Mouse (Mus musculus) liver, embryonic 16.5 days (tissue): ENCODE data around the gene Olfr601. TPM values are rescaled to one million over a fixed set of nuclear protein-coding genes. Genes with fewer than 3 reads are reported as not detected.
"Not testable (repeated sequence)": the region's sequence is repeated elsewhere in the genome, so short reads cannot be mapped to it uniquely, and the experiment has no call there.

Source experiments
- ATAC-seq: fragments of 200-750 bp; cut with Nextera tagmentation; 2 replicates; pipeline ENCODE4 v1.8.0; 2017; ENCODE audit warnings: low read depth, mild to moderate bottlenecking, moderate number of reproducible peaks, moderate library complexity
- H3K27ac ChIP-seq: fragments of 300-500 bp; sonication (generic); 2 replicates; pipeline ENCODE4 v1.5.1; 2014; ENCODE audit warnings: mild to moderate bottlenecking, low read length
- H3K27me3 ChIP-seq: fragments of 300-500 bp; sonication (generic); 2 replicates; pipeline ENCODE4 v1.6.1; 2014; ENCODE audit warnings: low read depth, low read length, mixed read lengths; ENCODE audit not compliant: control insufficient read depth, insufficient read depth
- H3K36me3 ChIP-seq: fragments of 300-500 bp; sonication (generic); 2 replicates; pipeline ENCODE4 v1.6.1; 2014; ENCODE audit warnings: mild to moderate bottlenecking; ENCODE audit not compliant: control insufficient read depth, insufficient read depth
- H3K4me1 ChIP-seq: fragments of 300-500 bp; sonication (generic); 2 replicates; pipeline ENCODE4 v1.6.1; 2014; ENCODE audit warnings: low read depth, low read length, mixed read lengths; ENCODE audit not compliant: control insufficient read depth
- H3K4me2 ChIP-seq: fragments of 300-500 bp; sonication (generic); 2 replicates; pipeline ENCODE4 v1.6.1; 2014; ENCODE audit warnings: low read depth, low read length, mixed read lengths
- H3K4me3 ChIP-seq: fragments of 300-500 bp; sonication (generic); 2 replicates; pipeline ENCODE4 v1.5.1; 2014; ENCODE audit warnings: low read depth, mild to moderate bottlenecking, low read length
- H3K9ac ChIP-seq: fragments of 300-500 bp; sonication (generic); 2 replicates; pipeline ENCODE4 v1.6.1; 2014; ENCODE audit warnings: low read depth, low read length
- H3K9me3 ChIP-seq: fragments of 300-500 bp; sonication (generic); replicated peaks from 2 replicates; pipeline ENCODE4 v1.6.1; 2016; ENCODE audit warnings: low read length; ENCODE audit not compliant: control insufficient read depth
- WGBS: fragments of 180-500 bp; shearing (Covaris S2); extraction: QIAGEN DNeasy Blood & Tissue Kit; methylation state at CpG from one replicate; pipeline ENCODE4 v1.1.7; 2014; ENCODE audit not compliant: insufficient replicate concordance; 5-methylcytosine and 5-hydroxymethylcytosine counted together
- polyA plus RNA-seq: library from polyadenylated mRNA; unstranded; fragments of >200 nt; fragmentation: Nextera tagmentation; extraction: Ambion mirVana; gene quantifications from 2 replicates; pipeline ENCODE4 v1.2.1, GENCODE M21; 2015

Olfr601 gene
- polyA plus RNA-seq: not detected in 2 replicates

DNA sequence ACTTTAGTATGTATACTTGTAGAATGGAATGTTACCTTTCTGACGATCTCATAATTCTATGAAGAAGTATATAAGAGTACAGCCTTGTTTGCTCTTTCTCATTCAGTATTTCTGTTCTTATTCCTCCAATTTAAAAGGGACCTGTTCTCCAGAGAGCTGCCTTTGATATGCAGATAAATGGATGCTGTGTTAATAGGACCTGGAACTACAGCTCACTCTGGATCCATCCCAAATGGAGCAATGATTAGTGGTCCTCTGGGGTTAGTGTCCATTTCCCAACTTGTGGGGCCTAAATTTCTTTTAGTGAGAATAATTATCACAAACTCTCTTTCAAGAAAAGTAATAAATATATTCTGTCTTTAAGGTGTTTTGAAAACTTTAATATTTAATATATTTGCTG, at the start of gene Olfr601:
Olfr601 (minus strand) TSS at position 101 of the 400 bp plus-strand sequence.
- no peak within 1 kb of the TSS for H3K9ac ChIP-seq
- no peaks in the 10 kb centered on the region for H3K9me3 ChIP-seq
- H3K4me2 ChIP-seq: no peak within 1 kb of the TSS
- WGBS: 61% methylated on average over 1 of the region's 1 CpGs
- no peak within 1 kb of the TSS for H3K27ac ChIP-seq
- H3K4me3 ChIP-seq: no peak within 1 kb of the TSS
- ATAC-seq: no peak
- no peaks in the 10 kb centered on the region for H3K27me3 ChIP-seq
- H3K36me3 ChIP-seq: no peaks in the 10 kb centered on the region
- no peaks in the 10 kb centered on the region for H3K4me1 ChIP-seq

DNA sequence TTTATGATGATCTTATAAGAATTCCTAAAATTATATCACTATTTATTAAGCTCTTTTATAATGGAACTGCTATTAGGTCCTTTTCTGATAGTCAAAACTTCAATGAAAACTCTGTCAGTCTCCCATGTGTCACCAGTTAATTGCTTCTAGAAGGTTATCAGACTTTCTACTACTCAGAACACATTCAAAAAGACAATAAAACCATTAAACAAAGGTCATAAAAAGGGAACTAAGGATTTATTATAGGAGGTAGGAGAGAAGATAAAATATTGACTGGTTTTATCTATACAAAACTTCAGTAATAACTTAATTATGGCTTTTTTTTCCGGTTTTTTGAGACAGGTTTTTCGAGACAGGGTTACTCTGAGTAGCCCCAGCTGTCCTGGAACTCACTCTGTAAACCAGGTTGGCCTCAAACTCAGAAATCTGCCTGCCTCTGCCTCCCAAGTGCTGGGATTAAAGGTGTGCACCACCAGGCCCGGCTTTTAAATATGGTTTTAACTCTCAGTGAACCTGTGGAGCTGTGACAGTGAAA, 44.1 kb upstream of the Olfr601 start:
- WGBS: 48% methylated on average over 3 of the region's 3 CpGs
- not testable (repeated sequence) for H3K4me1 ChIP-seq, H3K27ac ChIP-seq, ATAC-seq, H3K4me2 ChIP-seq, H3K9me3 ChIP-seq, H3K9ac ChIP-seq, H3K36me3 ChIP-seq, H3K4me3 ChIP-seq, H3K27me3 ChIP-seq

DNA sequence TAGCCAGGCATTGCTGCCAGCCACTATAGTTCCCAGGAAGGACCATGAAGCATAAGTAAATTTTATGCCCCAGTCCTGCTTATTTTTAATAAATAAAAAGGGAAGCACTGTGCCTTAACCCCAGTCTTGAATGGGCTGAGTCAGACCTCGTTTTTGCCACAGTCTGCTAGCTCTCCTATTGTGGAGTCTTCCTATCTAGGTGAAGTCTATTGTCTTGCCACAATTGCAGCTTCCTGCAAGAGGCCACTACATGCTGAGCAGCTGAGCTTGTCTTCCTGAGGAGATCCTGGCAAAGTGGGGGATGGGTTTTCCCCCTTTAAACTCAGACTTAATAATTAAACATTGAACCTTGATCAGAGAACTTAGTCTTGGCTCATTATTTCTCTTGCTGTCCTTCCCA, 36.5 kb upstream of the Olfr601 start:
- H3K9me3 ChIP-seq: no peaks in the 10 kb centered on the region
- H3K27me3 ChIP-seq: no peaks in the 10 kb centered on the region
- no peak overlapping the region for H3K27ac ChIP-seq
- H3K4me2 ChIP-seq: no peak overlapping the region
- H3K9ac ChIP-seq: no peak overlapping the region
- WGBS: 4% methylated on average over 1 of the region's 1 CpGs
- no peaks in the 10 kb centered on the region for H3K4me1 ChIP-seq
- no peaks in the 10 kb centered on the region for H3K36me3 ChIP-seq
- ATAC-seq: no peak
- no peak overlapping the region for H3K4me3 ChIP-seq

DNA sequence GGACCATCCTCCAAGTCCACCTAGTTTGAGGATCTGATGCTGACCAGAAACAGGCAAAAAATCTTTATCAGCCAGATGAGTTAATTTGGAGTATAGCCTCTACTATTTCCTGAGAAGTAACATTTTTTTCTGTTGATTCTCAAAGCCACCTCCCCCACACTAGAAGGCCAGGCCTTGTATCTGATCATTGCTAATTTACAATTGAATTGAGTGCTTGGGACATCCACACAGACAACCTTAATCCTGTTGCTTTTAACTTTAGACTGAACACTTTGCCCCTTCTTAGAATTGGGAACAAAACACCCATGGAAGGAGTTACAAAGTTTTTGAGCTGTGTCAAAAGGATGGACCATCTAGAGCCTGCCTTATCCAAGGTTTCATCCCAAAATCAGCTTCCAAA, 35.3 kb upstream of the Olfr601 start:
- Histone ChIP-seq H3K27ac (no peak overlapping the region), H3K9ac (no peak overlapping the region), H3K27me3 (no peaks in the 10 kb centered on the region), H3K4me1 (no peaks in the 10 kb centered on the region), H3K36me3 (no peaks in the 10 kb centered on the region), H3K4me3 (no peak overlapping the region), H3K9me3 (no peaks in the 10 kb centered on the region), H3K4me2 (no peak overlapping the region)
- ATAC-seq: no peak

DNA sequence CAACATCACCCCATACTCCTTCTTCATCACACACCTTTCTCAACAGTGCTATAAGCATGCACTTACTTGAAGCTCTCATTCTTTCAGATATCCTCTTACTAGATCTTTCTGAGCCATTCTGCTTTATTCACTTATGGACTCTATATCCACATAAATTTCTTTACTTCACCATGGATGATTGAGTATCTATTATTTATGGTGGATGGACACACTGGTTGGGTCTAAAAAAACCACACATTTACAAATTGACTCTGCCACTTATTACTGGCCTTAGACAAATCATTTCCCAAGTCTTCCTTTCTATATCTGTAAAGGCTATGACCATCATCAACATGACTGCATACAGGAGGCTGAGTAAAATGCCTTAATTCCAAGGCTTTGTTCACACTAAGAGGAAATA, 23.6 kb upstream of the Olfr601 start, which contains the start of gene Olfr603:
Olfr603 (minus strand) TSS at position 101 of the 400 bp plus-strand sequence.
- ATAC-seq: no peak
- H3K27ac ChIP-seq: no peak within 1 kb of the TSS
- H3K27me3 ChIP-seq: no peaks in the 10 kb centered on the region
- no peaks in the 10 kb centered on the region for H3K36me3 ChIP-seq
- H3K9ac ChIP-seq: no peak within 1 kb of the TSS
- no peak within 1 kb of the TSS for H3K4me2 ChIP-seq
- H3K9me3 ChIP-seq: no peaks in the 10 kb centered on the region
- H3K4me3 ChIP-seq: no peak within 1 kb of the TSS
- no peaks in the 10 kb centered on the region for H3K4me1 ChIP-seq

DNA sequence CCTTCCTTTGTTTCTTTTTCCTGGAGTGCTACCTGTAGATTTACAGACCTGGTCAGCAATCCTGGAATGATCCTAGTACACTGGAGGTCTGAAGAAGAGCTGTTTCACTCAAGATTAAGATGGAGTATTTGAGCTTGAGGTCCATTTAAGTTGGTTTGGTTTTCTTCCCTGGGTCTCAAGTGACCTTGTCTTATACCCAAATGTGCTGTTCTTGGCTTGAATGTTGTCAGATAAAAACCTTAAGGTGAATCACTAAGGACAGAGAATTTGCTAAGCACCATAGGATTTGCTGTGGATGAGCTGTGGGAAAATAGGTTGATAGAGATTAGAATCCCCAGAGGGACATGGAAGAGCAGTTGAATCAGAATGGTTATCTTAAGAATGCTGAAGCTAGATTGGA, 12.9 kb downstream of the Olfr601 start, which contains the start of gene Olfr600:
Olfr600 (minus strand) TSS at position 101 of the 400 bp plus-strand sequence.
- H3K27ac ChIP-seq: no peak within 1 kb of the TSS
- ATAC-seq: no peak
- no peaks in the 10 kb centered on the region for H3K36me3 ChIP-seq
- H3K4me3 ChIP-seq: no peak within 1 kb of the TSS
- no peaks in the 10 kb centered on the region for H3K27me3 ChIP-seq
- H3K4me1 ChIP-seq: no peaks in the 10 kb centered on the region
- H3K9me3 ChIP-seq: no peaks in the 10 kb centered on the region
- no peak within 1 kb of the TSS for H3K9ac ChIP-seq
- no peak within 1 kb of the TSS for H3K4me2 ChIP-seq

DNA sequence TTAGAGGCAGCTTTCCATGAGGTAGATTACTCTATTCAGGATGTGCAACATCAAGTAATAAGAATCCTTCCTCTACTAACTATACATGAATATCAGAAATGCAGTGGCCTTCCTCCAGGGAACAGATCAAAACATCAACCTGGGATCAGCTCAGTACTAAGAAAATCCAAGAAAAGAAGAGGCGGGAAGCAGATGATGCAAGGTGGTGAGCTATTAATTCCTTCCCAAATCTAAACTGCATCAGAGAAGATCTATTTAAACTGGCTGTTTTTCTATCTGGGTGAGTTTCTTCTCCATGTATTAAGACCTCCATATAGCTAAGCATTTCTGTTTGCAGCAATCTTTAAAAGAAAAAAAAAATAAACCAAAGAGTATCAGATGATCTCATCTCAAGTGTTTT, 26.8 kb downstream of the Olfr601 start, which contains the start of gene Olfr599:
Olfr599 (plus strand) TSS at position 301 of the 400 bp plus-strand sequence.
- Histone ChIP-seq H3K4me2 (no peak within 1 kb of the TSS), H3K27me3 (no peaks in the 10 kb centered on the region), H3K36me3 (no peaks in the 10 kb centered on the region), H3K4me3 (no peak within 1 kb of the TSS), H3K9ac (no peak within 1 kb of the TSS), H3K27ac (no peak within 1 kb of the TSS), H3K9me3 (no peaks in the 10 kb centered on the region), H3K4me1 (no peaks in the 10 kb centered on the region)
- WGBS: 72% methylated on average over 1 of the region's 1 CpGs
- ATAC-seq: no peak

DNA sequence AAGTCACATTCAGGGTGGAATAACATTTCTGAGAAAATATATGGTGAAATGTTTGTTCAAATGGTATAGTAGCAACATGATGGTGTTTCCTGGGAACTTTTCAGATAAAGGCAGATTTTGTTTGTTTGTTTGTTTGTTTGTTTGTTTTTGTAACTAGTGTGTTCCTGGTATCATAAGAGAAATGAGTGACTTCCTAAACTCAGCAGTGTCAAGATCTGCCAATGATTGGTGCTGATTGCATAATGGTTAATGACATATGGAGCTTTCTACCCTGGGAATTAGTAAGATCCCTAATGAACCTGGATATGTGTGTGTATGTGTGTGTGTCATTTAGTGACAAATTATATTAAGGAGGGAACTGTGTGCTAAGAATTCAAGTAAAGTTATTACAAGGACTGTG, 39.2 kb downstream of the Olfr601 start, which contains the start of gene Olfr598:
Olfr598 (plus strand) TSS at position 301 of the 400 bp plus-strand sequence.
- Histone ChIP-seq H3K4me2 (no peak within 1 kb of the TSS), H3K27me3 (no peaks in the 10 kb centered on the region), H3K27ac (no peak within 1 kb of the TSS), H3K4me1 (no peaks in the 10 kb centered on the region), H3K9ac (no peak within 1 kb of the TSS), H3K9me3 (no peaks in the 10 kb centered on the region), H3K4me3 (no peak within 1 kb of the TSS), H3K36me3 (no peaks in the 10 kb centered on the region)
- ATAC-seq: no peak

DNA sequence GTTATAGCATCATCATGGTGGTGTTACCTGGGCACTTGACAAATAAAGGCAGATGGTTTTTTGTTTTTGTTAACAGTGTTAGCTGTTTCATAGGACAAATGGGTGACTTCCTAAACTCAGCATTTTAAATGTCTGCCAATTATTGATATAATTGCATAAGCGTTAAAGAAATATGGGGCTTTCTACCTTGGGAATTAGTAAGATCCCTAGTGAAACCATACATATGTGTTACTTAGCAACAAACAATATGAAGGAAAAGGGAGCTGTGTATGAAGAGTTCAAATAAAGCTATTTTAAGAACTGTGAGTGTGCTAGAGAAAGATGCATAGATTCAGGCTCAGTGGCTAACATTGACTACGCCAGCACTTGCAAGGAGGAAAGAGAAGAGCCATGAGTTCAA, 46.4 kb downstream of the Olfr601 start, which contains the start of gene Olfr597:
Olfr597 (plus strand) TSS at position 301 of the 400 bp plus-strand sequence.
- H3K27ac ChIP-seq, H3K4me3 ChIP-seq, H3K27me3 ChIP-seq, ATAC-seq, H3K9ac ChIP-seq, H3K4me1 ChIP-seq, H3K4me2 ChIP-seq, H3K9me3 ChIP-seq, H3K36me3 ChIP-seq: not testable (repeated sequence)
- WGBS: 68% methylated on average over 2 of the region's 2 CpGs
